Mouse (Mus musculus) hindbrain, embryonic 11.5 days (tissue): ENCODE results near the gene Hoxc5. TPM values are rescaled to one million over a fixed set of nuclear protein-coding genes. Genes with fewer than 3 reads are reported as not detected.
A peak's percentile ranks its signal among the peaks of the same experiment; 100 is the strongest.

Experiments
- ATAC-seq: fragments of 200-750 bp; cut with Nextera tagmentation; 2 replicates; pipeline ENCODE4 v1.8.0; 2017; ENCODE audit warnings: mild to moderate bottlenecking, moderate TSS enrichment, moderate library complexity; ENCODE audit not compliant: low FRiP score
- DNase-seq: peaks from one replicate; pipeline ENCODE4 v3.0.0-alpha.2; 2015; ENCODE audit warnings: low spot score
- H3K27ac ChIP-seq: fragments of 300-500 bp; sonication (generic); 2 replicates; pipeline ENCODE4 v1.5.1; 2014; ENCODE audit warnings: mild to moderate bottlenecking, low read depth, low read length
- H3K27me3 ChIP-seq: fragments of 300-500 bp; sonication (generic); 2 replicates; pipeline ENCODE4 v1.6.1; 2014; ENCODE audit warnings: mild to moderate bottlenecking, low read length, moderate library complexity, mixed read lengths; ENCODE audit not compliant: control insufficient read depth, insufficient read depth
- H3K36me3 ChIP-seq: fragments of 300-500 bp; sonication (generic); 2 replicates; pipeline ENCODE4 v1.6.1; 2014; ENCODE audit warnings: mild to moderate bottlenecking, low read length, moderate library complexity, mixed read lengths; ENCODE audit not compliant: control insufficient read depth, insufficient read depth
- H3K4me1 ChIP-seq: fragments of 300-500 bp; sonication (generic); replicated peaks from 2 replicates; pipeline ENCODE4 v1.6.1; 2014; ENCODE audit warnings: low read length, mixed read lengths; ENCODE audit not compliant: control insufficient read depth, insufficient read depth
- H3K4me2 ChIP-seq: fragments of 300-500 bp; sonication (generic); replicated peaks from 2 replicates; pipeline ENCODE4 v1.6.1; 2014; ENCODE audit warnings: mild to moderate bottlenecking, low read depth, low read length
- H3K4me3 ChIP-seq: fragments of 300-500 bp; sonication (generic); 2 replicates; pipeline ENCODE4 v1.5.1; 2014; ENCODE audit warnings: low read depth, low read length
- H3K9ac ChIP-seq: fragments of 300-500 bp; sonication (generic); 2 replicates; pipeline ENCODE4 v1.6.1; 2014; ENCODE audit warnings: low read depth, low read length
- H3K9me3 ChIP-seq: fragments of 300-500 bp; sonication (generic); 2 replicates; pipeline ENCODE4 v1.6.1; 2016; ENCODE audit warnings: low read length; ENCODE audit not compliant: control insufficient read depth
- WGBS: fragments of 180-500 bp; shearing (Covaris S2); extraction: QIAGEN DNeasy Blood & Tissue Kit; methylation state at CpG from one replicate; pipeline ENCODE4 v1.1.7; 2014; 5-methylcytosine and 5-hydroxymethylcytosine counted together
- polyA plus RNA-seq: library from polyadenylated mRNA; unstranded; fragments of >200 nt; fragmentation: Nextera tagmentation; extraction: Ambion mirVana; gene quantifications from 2 replicates; pipeline ENCODE4 v1.2.1, GENCODE M21; 2014

Hoxc5 gene
- polyA plus RNA-seq, 1 experiment from 2014 or later, result 21.0 TPM

DNA sequence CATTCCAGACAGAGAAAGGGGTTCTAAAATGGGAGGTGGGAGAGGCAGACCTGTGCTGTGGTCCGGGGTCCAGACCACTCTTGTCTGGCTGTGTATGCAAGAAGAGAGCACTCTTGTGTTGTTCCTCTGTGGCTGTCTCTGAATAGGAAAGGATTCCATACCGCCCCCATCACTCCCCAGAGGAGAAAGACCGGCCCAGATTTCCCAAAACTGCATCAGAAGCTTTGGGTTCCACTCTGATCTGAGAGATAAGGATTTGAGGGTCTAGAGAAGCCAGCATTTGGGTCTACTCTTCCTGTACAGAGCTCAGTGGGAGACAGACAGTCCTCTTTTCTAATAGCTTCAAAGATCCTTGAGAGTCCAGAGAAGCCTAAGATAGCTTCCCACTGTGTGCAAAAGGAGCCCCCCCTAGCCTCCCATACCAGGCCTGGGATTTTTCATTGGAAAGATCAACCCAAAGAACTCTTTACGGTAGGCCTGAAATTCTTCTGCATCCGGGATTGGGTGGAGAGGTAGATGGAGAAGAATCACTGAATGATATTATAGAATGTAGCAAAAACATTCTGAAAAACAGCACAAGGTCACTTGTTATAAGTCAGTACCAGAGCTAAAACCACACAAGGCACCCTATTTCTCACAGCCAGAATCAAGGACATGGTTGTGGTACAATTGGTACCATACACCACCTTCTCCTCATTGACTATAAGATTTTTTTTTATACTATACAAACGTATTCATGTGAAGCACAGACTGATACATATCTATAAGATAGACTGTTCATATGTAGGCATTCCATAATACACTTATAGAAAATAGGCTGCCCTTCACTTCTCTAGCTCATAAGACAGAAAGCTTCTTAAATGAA is 44.4 kb upstream of the Hoxc5 start:
- Histone ChIP-seq H3K36me3 (no peaks in the 10 kb centered on the region), H3K27ac (no peak overlapping the region), H3K4me1 (0 out of 2 replicates have a peak, but pooled peaks cover 2% of the 10 kb centered on the region), H3K9me3 (no peaks in the 10 kb centered on the region), H3K4me2 (no peak overlapping the region), H3K4me3 (no peak overlapping the region), H3K9ac (no peak overlapping the region), H3K27me3 (peaks cover 96% of the 10 kb centered on the region)
- ATAC-seq, result no peak
- DNase-seq, result peak; percentile 43
- WGBS, result 14% methylated on average over 6 of the region's 6 CpGs

DNA sequence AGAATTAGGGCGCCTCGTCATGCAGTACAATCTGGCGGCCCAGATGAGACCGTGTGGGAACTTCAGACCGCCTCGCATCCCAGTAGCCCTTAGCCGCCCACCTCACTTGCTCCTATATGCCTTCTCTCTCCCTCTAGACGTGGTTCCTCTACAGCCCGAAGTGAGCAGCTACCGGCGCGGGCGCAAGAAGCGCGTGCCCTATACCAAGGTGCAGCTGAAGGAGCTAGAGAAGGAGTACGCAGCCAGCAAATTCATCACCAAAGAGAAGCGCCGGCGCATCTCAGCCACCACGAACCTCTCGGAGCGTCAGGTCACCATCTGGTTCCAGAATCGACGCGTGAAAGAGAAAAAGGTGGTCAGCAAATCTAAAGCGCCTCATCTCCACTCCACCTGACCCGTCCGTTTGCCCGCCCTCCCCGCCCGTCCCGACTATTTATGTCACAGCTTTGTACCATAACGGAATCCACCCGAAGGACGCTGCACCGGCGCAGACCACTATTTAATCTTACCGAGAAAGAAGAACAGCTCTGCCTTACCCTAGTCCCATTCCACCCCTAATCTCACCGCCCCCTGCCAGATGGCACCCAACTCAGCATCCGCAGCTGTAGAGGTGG is 40.1 kb upstream of the Hoxc5 start:
- Histone ChIP-seq H3K9me3 (no peaks in the 10 kb centered on the region), H3K27ac (no peak overlapping the region), H3K27me3 (peaks cover 97% of the 10 kb centered on the region), H3K4me2 (no peak overlapping the region), H3K4me1 (no peaks in the 10 kb centered on the region), H3K9ac (no peak overlapping the region), H3K4me3 (no peak overlapping the region), H3K36me3 (no peaks in the 10 kb centered on the region)
- ATAC-seq (no peak), DNase-seq (no peak)
- 1% methylated on average over 40 of the region's 40 CpGs for WGBS

DNA sequence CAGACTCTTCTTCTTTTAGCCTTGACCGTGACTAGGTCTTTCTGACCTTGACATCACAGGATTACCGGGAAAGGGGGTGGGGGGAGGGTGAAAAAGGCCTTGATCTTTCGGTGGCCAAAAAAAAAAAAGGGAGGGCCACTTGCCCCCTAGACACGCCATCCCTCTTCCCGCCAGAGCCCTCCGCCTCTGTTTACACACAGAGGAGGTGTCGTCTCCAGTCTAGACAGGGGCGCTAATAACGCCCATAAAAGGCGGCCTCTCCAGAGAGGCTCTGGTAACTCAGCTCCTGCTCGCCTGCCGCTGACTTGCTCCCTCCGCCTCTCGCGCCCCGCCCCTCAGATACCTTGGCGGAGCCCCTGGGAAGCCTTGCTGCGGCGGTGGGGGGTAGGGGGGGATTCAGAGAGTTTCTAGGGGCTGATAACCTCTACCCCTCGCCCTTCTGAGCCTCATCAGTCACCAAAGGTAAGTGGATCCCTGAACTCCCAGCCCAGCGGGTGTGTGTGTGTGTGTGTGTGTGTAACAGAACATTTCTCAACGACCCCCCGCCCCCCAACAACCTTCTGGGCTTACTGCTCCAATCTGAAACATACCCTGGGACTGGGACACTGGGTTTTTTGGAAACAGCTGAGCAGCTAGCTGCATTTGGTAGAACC is 35.4 kb upstream of the Hoxc5 start:
- Histone ChIP-seq H3K27me3 (peaks cover 100% of the 10 kb centered on the region), H3K4me3 (no peak overlapping the region), H3K36me3 (no peaks in the 10 kb centered on the region), H3K27ac (no peak overlapping the region), H3K4me1 (no peaks in the 10 kb centered on the region), H3K9me3 (no peaks in the 10 kb centered on the region), H3K9ac (no peak overlapping the region), H3K4me2 (no peak overlapping the region)
- DNase-seq, result no peak
- ATAC-seq, result no peak
- under 1% methylated on average over 23 of the region's 23 CpGs for WGBS

DNA sequence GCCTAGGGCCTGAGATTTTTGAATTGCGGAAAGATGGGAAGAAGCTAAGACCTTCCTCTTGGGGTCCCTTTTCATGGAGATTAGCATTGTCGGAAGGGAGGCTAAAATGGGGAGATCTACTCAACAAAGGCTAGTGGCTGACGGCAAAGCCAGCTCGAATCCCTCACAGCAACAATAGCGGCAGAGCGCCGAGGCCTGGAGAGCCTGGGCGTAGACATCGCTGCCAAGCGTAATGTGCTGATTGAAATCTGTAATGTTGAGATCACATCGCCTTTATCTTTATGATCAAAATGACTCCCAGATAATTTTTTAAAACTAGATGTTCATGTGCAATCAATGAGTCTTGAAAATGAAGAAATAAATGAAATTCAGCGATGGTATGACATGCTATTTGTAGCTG is 32.8 kb upstream of the Hoxc5 start:
- ATAC-seq, result no peak
- DNase-seq, result no peak
- H3K4me3 ChIP-seq, result no peak overlapping the region
- H3K27me3 ChIP-seq, result peaks cover 100% of the 10 kb centered on the region
- no peak overlapping the region for H3K9ac ChIP-seq
- no peaks in the 10 kb centered on the region for H3K9me3 ChIP-seq
- H3K4me2 ChIP-seq, result no peak overlapping the region
- no peaks in the 10 kb centered on the region for H3K36me3 ChIP-seq
- H3K27ac ChIP-seq, result no peak overlapping the region
- H3K4me1 ChIP-seq, result no peaks in the 10 kb centered on the region; the same call in 1 of the 2 replicates
- WGBS, result 1% methylated on average over 12 of the region's 12 CpGs

DNA sequence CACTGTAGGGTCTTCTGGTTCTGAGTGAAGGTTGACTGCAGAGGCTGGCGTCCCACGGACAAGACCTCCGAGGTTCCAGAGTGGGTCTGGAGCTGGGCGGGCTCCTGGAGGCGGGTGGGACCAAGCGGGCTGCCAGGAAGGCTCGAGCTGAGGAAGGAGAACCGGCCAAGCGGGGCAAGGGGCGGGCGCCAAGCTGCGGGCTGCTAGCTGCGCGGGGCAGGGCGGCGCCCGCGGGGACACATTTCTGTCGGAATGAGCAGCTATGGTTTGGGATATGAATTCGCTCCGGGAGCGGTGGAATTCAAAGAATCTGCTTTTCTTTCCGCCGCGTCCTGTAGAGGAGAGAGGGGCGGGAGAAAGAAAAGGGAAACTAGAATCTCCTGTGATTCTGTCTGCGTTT is 32.3 kb upstream of the Hoxc5 start:
- Histone ChIP-seq H3K4me3 (no peak overlapping the region), H3K27me3 (peaks cover 100% of the 10 kb centered on the region), H3K4me2 (no peak overlapping the region), H3K9me3 (no peaks in the 10 kb centered on the region), H3K36me3 (no peaks in the 10 kb centered on the region), H3K9ac (no peak overlapping the region), H3K4me1 (no peaks in the 10 kb centered on the region; the same call in 1 of the 2 replicates), H3K27ac (no peak overlapping the region)
- peak; percentile 59 for DNase-seq
- ATAC-seq, result no peak
- under 1% methylated on average over 26 of the region's 27 CpGs for WGBS

DNA sequence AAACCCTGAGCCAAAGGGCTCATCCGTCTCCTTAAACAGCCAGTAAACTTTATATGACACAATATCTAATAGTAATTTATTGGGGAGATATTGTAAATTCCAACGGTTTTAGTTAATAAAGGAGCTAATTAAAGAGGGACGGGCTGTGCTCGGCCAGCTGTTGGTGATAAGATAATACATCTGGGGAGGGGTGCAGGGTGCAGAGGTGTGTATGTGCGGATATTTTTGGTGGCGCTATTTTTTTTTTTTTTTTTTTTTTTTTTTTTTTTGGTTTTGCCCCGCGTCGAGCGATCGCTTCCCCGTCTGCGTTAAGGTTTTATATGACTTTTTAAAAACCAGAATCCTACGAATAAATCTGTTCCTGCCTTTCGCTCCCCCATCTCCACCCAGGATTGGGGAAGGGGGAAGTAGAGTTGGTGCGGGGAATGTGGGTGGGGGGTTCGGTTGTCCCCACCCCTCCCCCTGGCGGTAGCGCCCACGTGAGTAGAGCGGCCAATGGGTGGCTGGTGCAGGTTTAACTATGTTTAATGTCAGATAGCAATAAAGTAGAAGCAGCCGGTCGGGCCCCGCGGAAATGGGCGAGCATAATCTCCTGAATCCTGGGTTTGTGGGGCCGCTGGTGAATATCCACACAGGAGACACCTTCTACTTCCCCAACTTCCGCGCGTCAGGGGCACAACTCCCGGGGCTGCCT is 30.8 kb upstream of the Hoxc5 start, which contains the start of gene Hoxc12:
Hoxc12 (plus strand) TSS at position 479 of the 694 bp plus-strand sequence.
- peaks cover 100% of the 10 kb centered on the region for H3K27me3 ChIP-seq
- no peaks in the 10 kb centered on the region; the same call in 1 of the 2 replicates for H3K4me1 ChIP-seq
- ATAC-seq (no peak), DNase-seq (no peak)
- 2% methylated on average over 31 of the region's 31 CpGs for WGBS
- no peaks in the 10 kb centered on the region for H3K36me3 ChIP-seq
- no peaks in the 10 kb centered on the region for H3K9me3 ChIP-seq
- no peak within 1 kb of the TSS for H3K4me2 ChIP-seq
- no peak within 1 kb of the TSS for H3K4me3 ChIP-seq
- no peak within 1 kb of the TSS for H3K27ac ChIP-seq
- H3K9ac ChIP-seq, result no peak within 1 kb of the TSS

DNA sequence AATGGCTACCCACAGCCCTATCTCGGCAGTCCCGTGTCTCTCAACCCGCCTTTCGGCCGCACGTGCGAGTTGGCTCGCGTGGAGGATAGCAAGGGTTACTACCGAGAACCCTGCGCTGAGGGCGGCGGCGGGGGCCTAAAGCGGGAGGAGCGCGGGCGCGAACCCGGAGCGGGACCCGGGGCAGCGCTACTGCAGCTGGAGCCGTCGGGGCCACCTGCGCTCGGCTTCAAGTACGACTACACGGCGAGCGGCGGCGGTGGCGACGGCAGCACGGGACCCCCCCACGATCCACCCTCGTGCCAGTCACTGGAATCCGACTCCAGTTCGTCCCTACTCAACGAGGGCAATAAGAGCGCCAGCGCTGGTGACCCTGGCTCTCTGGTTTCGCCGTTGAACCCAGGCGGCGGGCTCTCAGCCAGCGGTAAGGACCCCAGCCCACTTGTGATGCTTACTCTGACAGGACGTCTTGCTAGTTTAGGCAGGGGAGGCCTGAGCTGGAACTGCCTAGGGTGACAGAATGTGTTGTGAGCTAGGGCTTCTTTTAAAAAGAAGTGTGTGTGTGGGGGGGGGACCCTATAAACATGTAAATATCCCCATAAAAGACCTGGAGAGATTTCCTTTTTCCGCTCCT is 30.1 kb upstream of the Hoxc5 start:
- no peak overlapping the region for H3K4me2 ChIP-seq
- H3K9me3 ChIP-seq, result no peaks in the 10 kb centered on the region
- H3K27ac ChIP-seq, result no peak overlapping the region
- under 1% methylated on average over 50 of the region's 50 CpGs for whole genome bisulfite sequencing
- ATAC-seq (no peak), DNase-seq (no peak)
- H3K4me1 ChIP-seq, result no peaks in the 10 kb centered on the region; the same call in 1 of the 2 replicates
- H3K36me3 ChIP-seq, result no peaks in the 10 kb centered on the region
- peaks cover 100% of the 10 kb centered on the region for H3K27me3 ChIP-seq
- H3K9ac ChIP-seq, result no peak overlapping the region
- H3K4me3 ChIP-seq, result no peak overlapping the region
